Mouse (Mus musculus) liver, embryonic 14.5 days (tissue): Measurements from ENCODE around the gene BC051019.

Experiments used
- CTCF ChIP-seq: IDR thresholded peaks from 2 replicates; pipeline ENCODE4 v1.5.1; 2016; ENCODE audit warnings: antibody characterized with exemption, low read depth, control low read depth
- EP300 ChIP-seq: IDR thresholded peaks from 2 replicates; pipeline ENCODE4 v1.6.1; 2016; ENCODE audit warnings: antibody characterized with exemption, low read depth

DNA sequence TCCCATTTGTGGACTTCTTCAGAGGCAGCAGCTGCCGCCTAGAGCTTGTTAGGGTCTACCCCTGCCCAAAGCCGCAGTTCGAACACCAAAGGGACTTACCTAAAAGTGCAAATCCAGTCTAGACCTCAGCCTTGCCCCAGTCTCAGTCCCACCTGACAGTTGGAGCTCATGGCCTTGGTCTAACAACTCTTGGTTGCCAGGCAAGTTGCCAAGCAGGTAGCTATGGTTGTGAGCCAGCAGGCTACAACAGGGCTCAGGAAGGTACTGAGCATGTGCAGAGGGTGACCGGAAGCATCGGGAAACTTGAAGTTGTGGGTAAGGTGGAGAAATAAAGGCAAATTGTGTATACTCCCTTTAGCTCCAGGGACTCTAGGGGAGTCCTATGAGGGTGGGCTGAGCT lies at the start of gene BC051019:
- TF ChIP-seq CTCF (no peak), EP300 (no peak)
